Mouse (Mus musculus) kidney, adult 2 months (tissue): Measurements from ENCODE around the gene Rpusd3.

Source experiments
- CTCF ChIP-seq: fragments of 200-500 bp; conservative IDR thresholded peaks from 2 replicates; pipeline ENCODE4 v1.5.1; 2011; ENCODE audit warnings: low read depth, mild to moderate bottlenecking, control low read depth, low read length, moderate library complexity, mixed read lengths; ENCODE audit not compliant: insufficient read depth, insufficient read length
- POLR2A ChIP-seq: fragments of 200-500 bp; IDR thresholded peaks from one replicate; pipeline ENCODE4 v1.6.1; 2011; ENCODE audit warnings: low read depth, low read length, control low read depth

DNA sequence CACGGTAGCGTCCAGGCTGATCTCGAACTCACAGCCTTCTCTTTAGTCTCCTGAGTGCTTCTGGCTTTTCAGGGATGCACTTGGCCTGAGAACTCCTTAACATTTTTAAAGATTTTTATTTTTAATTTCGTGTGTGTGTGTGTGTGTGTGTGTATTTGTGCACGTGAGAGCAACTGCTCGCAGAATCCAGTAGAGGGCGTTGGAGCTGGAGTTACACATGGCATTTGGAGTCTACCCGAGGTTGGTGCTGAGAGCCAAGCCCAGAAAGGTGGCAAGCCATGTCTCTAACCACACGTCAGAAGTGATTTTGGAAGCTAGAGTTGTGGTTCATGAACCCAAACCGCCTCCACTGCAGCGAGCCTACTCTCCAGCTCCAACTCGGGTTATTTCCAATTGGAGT is 24.0 kb upstream of the Rpusd3 start:
- TF ChIP-seq CTCF (peak; percentile 37), POLR2A (no peak)
